Mouse (Mus musculus) common myeloid progenitor, adult 5-6 weeks (primary cell): Measurements from ENCODE around the gene Trappc2. TPM values are rescaled to one million over a fixed set of nuclear protein-coding genes. Genes with fewer than 3 reads are reported as not detected.

Source experiments
- total RNA-seq: library from RNA; stranded (forward); fragments of 200-1000, 187-1606 nt; gene quantifications from 2 replicates; pipeline ENCODE4 v1.2.3, GENCODE M21; 2017

Gene Trappc2
- total RNA-seq, 1 experiment from 2014 or later: 7.9 TPM

Other genes starting within 250 kb of the Trappc2 start
- 0.05 and 0.82 TPM in 2 replicates for gene Gpm6b, start 201.7 kb upstream of the Trappc2 start, total RNA-seq
- 13.1 and 15.8 TPM in 2 replicates for gene Ofd1, start 130 bp downstream of the Trappc2 start, total RNA-seq
- gene Rab9, start 39.3 kb downstream of the Trappc2 start, total RNA-seq: 67.4 TPM in 2 replicates
- gene Tceanc, start 78.0 kb downstream of the Trappc2 start, total RNA-seq: 7.2 and 7.6 TPM in 2 replicates
- gene Egfl6, start 145.1 kb downstream of the Trappc2 start, total RNA-seq: not detected in 2 replicates